Mouse (Mus musculus) thymus, adult 2 months (tissue): ENCODE measurements around the gene Prr29. TPM values are rescaled to one million over a fixed set of nuclear protein-coding genes. Genes with fewer than 3 reads are reported as not detected.

Experiments
- DNase-seq: peaks from one replicate; pipeline ENCODE4 v3.0.0; 2021
- H3K27ac ChIP-seq: fragments of 200-500 bp; 2 replicates; pipeline ENCODE4 v1.5.1; 2012; ENCODE audit warnings: low read length, control low read depth; ENCODE audit not compliant: control insufficient read depth, insufficient read depth
- H3K27me3 ChIP-seq: fragments of 200-500 bp; 2 replicates; pipeline ENCODE4 v1.6.1; 2012; ENCODE audit warnings: mild to moderate bottlenecking, low read length, moderate library complexity, mixed read lengths; ENCODE audit not compliant: control insufficient read depth, insufficient read depth
- H3K36me3 ChIP-seq: fragments of 200-500 bp; 2 replicates; pipeline ENCODE4 v1.6.1; 2012; ENCODE audit warnings: mild to moderate bottlenecking, low read length, moderate library complexity; ENCODE audit not compliant: control insufficient read depth, insufficient read depth
- H3K4me1 ChIP-seq: fragments of 200-500 bp; replicated peaks from 2 replicates; pipeline ENCODE4 v1.6.1; 2012; ENCODE audit warnings: low read length; ENCODE audit not compliant: control insufficient read depth, insufficient read depth
- H3K4me3 ChIP-seq: fragments of 200-500 bp; 2 replicates; pipeline ENCODE4 v1.5.1; 2012; ENCODE audit warnings: mild to moderate bottlenecking, low read length, control low read depth, moderate library complexity; ENCODE audit not compliant: control insufficient read depth, insufficient read depth
- CTCF ChIP-seq: fragments of 200-500 bp; IDR thresholded peaks from 2 replicates; pipeline ENCODE4 v1.5.1; 2012; ENCODE audit warnings: mild to moderate bottlenecking, control low read depth, low read length, moderate library complexity, borderline replicate concordance; ENCODE audit not compliant: control insufficient read depth, poor library complexity, insufficient read depth; ENCODE audit errors: extremely low read depth
- POLR2A ChIP-seq: fragments of 200-500 bp; IDR thresholded peaks from 2 replicates; pipeline ENCODE4 v1.6.1; 2012; ENCODE audit warnings: mild to moderate bottlenecking, low read length, control low read depth, moderate library complexity; ENCODE audit not compliant: control insufficient read depth, poor library complexity, insufficient read depth; ENCODE audit errors: extremely low read depth
- WGBS: fragments of 180-500 bp; shearing (Covaris S2); methylation state at CpG from one replicate; pipeline ENCODE4 v1.1.7; 2018; 5-methylcytosine and 5-hydroxymethylcytosine counted together
- polyA plus RNA-seq: library from polyadenylated mRNA; depleted of rRNA; stranded (reverse); fragments of >200 nt; gene quantifications from 2 replicates; pipeline ENCODE4 v1.2.3, GENCODE M21; 2012

The Prr29 gene
- polyA plus RNA-seq, 1 experiment = 30.1 TPM

- 80% methylated on average over 8 of the region's 8 CpGs for WGBS
- Histone ChIP-seq H3K27me3 (no peaks in the 10 kb centered on the region), H3K36me3 (no peaks in the 10 kb centered on the region), H3K4me3 (no peak overlapping the region), H3K4me1 (peaks cover 7% of the 10 kb centered on the region; the same call in 1 of the 2 replicates), H3K27ac (no peak overlapping the region)
- TF ChIP-seq CTCF = no peak
- no peak for TF ChIP-seq POLR2A
- no peak for DNase-seq
Observed at GRCm38 (mm10) chr11:106326475-106326874, 38.8 kb upstream of the Prr29 start.

- Histone ChIP-seq H3K27ac (no peak overlapping the region), H3K27me3 (no peaks in the 10 kb centered on the region), H3K4me1 (peaks cover 7% of the 10 kb centered on the region; the same call in 1 of the 2 replicates), H3K36me3 (no peaks in the 10 kb centered on the region), H3K4me3 (no peak overlapping the region)
- no peak for DNase-seq
- no peak for TF ChIP-seq CTCF
- TF ChIP-seq POLR2A = no peak
- 86% methylated on average over 5 of the region's 5 CpGs for WGBS
Observed at GRCm38 (mm10) chr11:106328521-106328920, 36.8 kb upstream of the Prr29 start.

- Histone ChIP-seq H3K27ac (no peak overlapping the region), H3K4me1 (peaks cover 7% of the 10 kb centered on the region; the same call in 1 of the 2 replicates), H3K4me3 (no peak overlapping the region), H3K27me3 (no peaks in the 10 kb centered on the region), H3K36me3 (no peaks in the 10 kb centered on the region)
- no peak for DNase-seq
- WGBS = 23% methylated on average over 6 of the region's 6 CpGs
- TF ChIP-seq CTCF (no peak), POLR2A (no peak)
Observed at GRCm38 (mm10) chr11:106329128-106329527, 36.1 kb upstream of the Prr29 start.

GRCm38 (mm10) chr11:106329682-106330081 lies 35.6 kb upstream of the Prr29 start:
- peak; percentile 68 for DNase-seq
- no peak overlapping the region for H3K27ac ChIP-seq
- TF ChIP-seq POLR2A (no peak), CTCF (no peak)
- WGBS = 17% methylated on average over 7 of the region's 7 CpGs
- no peak overlapping the region for H3K4me3 ChIP-seq
- H3K36me3 ChIP-seq = no peaks in the 10 kb centered on the region
- H3K4me1 ChIP-seq = peaks cover 7% of the 10 kb centered on the region; the same call in 1 of the 2 replicates
- no peaks in the 10 kb centered on the region for H3K27me3 ChIP-seq

- no peak for TF ChIP-seq CTCF
- TF ChIP-seq POLR2A = no peak
- H3K4me3 ChIP-seq = no peak overlapping the region
- H3K27ac ChIP-seq = no peak overlapping the region
- H3K27me3 ChIP-seq = no peaks in the 10 kb centered on the region
- DNase-seq = no peak
- H3K4me1 ChIP-seq = no peaks in the 10 kb centered on the region; the same call in 1 of the 2 replicates
- WGBS = 11% methylated on average over 4 of the region's 4 CpGs
- H3K36me3 ChIP-seq = no peaks in the 10 kb centered on the region
Observed at GRCm38 (mm10) chr11:106332458-106332857, 32.8 kb upstream of the Prr29 start.

- H3K4me1 ChIP-seq = no peaks in the 10 kb centered on the region; the same call in 1 of the 2 replicates
- no peak overlapping the region for H3K4me3 ChIP-seq
- 22% methylated on average over 2 of the region's 2 CpGs for WGBS
- H3K27me3 ChIP-seq = no peaks in the 10 kb centered on the region
- TF ChIP-seq CTCF (no peak), POLR2A (no peak)
- H3K27ac ChIP-seq = no peak overlapping the region
- H3K36me3 ChIP-seq = no peaks in the 10 kb centered on the region
- no peak for DNase-seq
Observed at GRCm38 (mm10) chr11:106334066-106334465, 31.2 kb upstream of the Prr29 start.

GRCm38 (mm10) chr11:106338029-106338428 lies 27.2 kb upstream of the Prr29 start:
- no peaks in the 10 kb centered on the region for H3K36me3 ChIP-seq
- TF ChIP-seq CTCF = no peak
- no peak for TF ChIP-seq POLR2A
- no peak for DNase-seq
- no peaks in the 10 kb centered on the region for H3K27me3 ChIP-seq
- WGBS = 87% methylated on average over 5 of the region's 5 CpGs
- H3K4me1 ChIP-seq = no peaks in the 10 kb centered on the region
- H3K4me3 ChIP-seq = no peak overlapping the region
- no peak overlapping the region for H3K27ac ChIP-seq
